ENCODE assay signal across 16 mouse cellular contexts in the genomic region with DNA sequence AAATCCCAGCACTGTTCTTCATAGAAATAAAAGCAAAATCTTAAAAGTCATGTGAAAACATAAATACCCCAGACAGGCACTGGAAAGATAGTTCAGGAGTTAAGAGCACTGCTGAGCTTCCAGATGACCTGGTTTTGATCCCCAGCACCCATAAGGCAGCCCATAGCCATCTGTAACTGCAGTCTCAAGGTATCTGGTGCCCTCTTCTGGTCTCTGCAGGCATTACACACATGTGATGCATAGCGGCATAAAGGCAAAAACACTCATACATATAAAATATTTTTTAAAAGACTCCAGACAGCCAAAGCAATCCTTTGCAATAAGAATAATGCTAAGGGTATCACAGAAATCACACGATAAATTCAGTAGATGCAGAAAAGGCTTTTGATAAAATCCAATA. TPM values are rescaled to one million over a fixed set of nuclear protein-coding genes. Genes with fewer than 3 reads are reported as not detected.
DNase-seq lines count a peak whose midpoint lies in the region; ATAC-seq and TF ChIP-seq lines count a peak whose summit lies in the region.
"Had no signal": no experiment of that assay in that cellular context is flagged by ENCODE, and none has a peak within 500 bp of the region (broad histone marks: within the 10 kb centered on the region; RNA-seq: fewer than 3 reads in every experiment).

No protein-coding gene starts in this region.

- TF ChIP-seq CTCF in forebrain, postnatal 0 days (IDR thresholded peaks at IDR 0.05; ENCODE audit: low read depth) = peak; percentile 34
- TF ChIP-seq CTCF in liver, embryonic 14.5 days (IDR thresholded peaks at IDR 0.05; ENCODE audit: low read depth) = peak; percentile 42

- H3K4me3 ChIP-seq in forebrain, postnatal 0 days (ENCODE audit: low read depth, low read length) = no peak overlapping the region
- no peak overlapping the region for H3K4me3 ChIP-seq in forebrain, embryonic 10.5 days
- no peak overlapping the region for H3K4me3 ChIP-seq in liver, embryonic 14.5 days (ENCODE audit: insufficient read depth in 1 of 2, low read depth in 2 of 2, low read length in 2 of 2)
- H3K4me3 ChIP-seq in ES-E14 (ENCODE audit: insufficient read depth in 1 of 2, low read depth in 1 of 2, low read length in 2 of 2, poor library complexity in 1 of 2, severe bottlenecking in 1 of 2) = no peak overlapping the region
- H3K4me3 ChIP-seq: heart, adult 2 months; hindbrain, embryonic 10.5 days; limb, embryonic 12.5 days; neural tube, embryonic 12.5 days had no signal

- H3K27ac ChIP-seq in forebrain, postnatal 0 days (ENCODE audit: low read depth, low read length) = no peak overlapping the region
- no peak overlapping the region for H3K27ac ChIP-seq in forebrain, embryonic 10.5 days
- no peak overlapping the region for H3K27ac ChIP-seq in liver, embryonic 14.5 days
- H3K27ac ChIP-seq in ES-E14 (ENCODE audit: insufficient read depth, low read depth, low read length, poor library complexity, severe bottlenecking) = no peak overlapping the region
- H3K27ac ChIP-seq: heart, adult 2 months; hindbrain, embryonic 10.5 days; limb, embryonic 12.5 days; neural tube, embryonic 12.5 days had no signal

- H3K36me3 ChIP-seq in forebrain, postnatal 0 days (ENCODE audit: insufficient read depth) = no peaks in the 10 kb centered on the region
- H3K36me3 ChIP-seq in forebrain, embryonic 10.5 days (replicated peaks) = no peaks in the 10 kb centered on the region
- no peaks in the 10 kb centered on the region for H3K36me3 ChIP-seq in liver, embryonic 14.5 days (replicated peaks; ENCODE audit: control insufficient read depth, insufficient read depth, low read depth)
- H3K36me3 ChIP-seq in ES-E14 (ENCODE audit: control insufficient read depth, insufficient read depth, low read length, poor library complexity, severe bottlenecking) = no peaks in the 10 kb centered on the region
- H3K36me3 ChIP-seq: hindbrain, embryonic 10.5 days; limb, embryonic 12.5 days; neural tube, embryonic 12.5 days had no signal

- ATAC-seq in forebrain, postnatal 0 days = no peak
- no peak for ATAC-seq in liver, embryonic 14.5 days (ENCODE audit: insufficient read depth)
- ATAC-seq: forebrain, embryonic 14.5 days had no signal

- no peak for DNase-seq in forebrain, postnatal 0 days
- no peak for DNase-seq in forebrain, embryonic 10.5 days (ENCODE audit: extremely low spot score, low spot score)
- no peak for DNase-seq in liver, embryonic 14.5 days (ENCODE audit: low read depth in 3 of 3, low spot score in 3 of 3)
- no peak for DNase-seq in liver
- DNase-seq in ES-E14 (ENCODE audit: low read depth, low spot score) = no peak
- peak; percentile 22 for DNase-seq in induced T-regulatory cell, adult 2 months (ENCODE audit: low read depth)
- no peak for DNase-seq in right cerebral cortex, adult 2 months (ENCODE audit: low spot score in 2 of 2)
- no peak for DNase-seq in layer of hippocampus, postnatal 14 days (ENCODE audit: low spot score in 2 of 2)
- DNase-seq: heart, adult 2 months; kidney, postnatal 14 days; layer of hippocampus, adult 9-11 months; right cerebral cortex, postnatal 25 days had no signal

- H3K4me1 ChIP-seq in forebrain, postnatal 0 days (ENCODE audit: insufficient read depth) = no peaks in the 10 kb centered on the region
- H3K4me1 ChIP-seq in forebrain, embryonic 10.5 days = no peaks in the 10 kb centered on the region
- H3K4me1 ChIP-seq in liver, embryonic 14.5 days (replicated peaks; ENCODE audit: control insufficient read depth in 2 of 2, insufficient read depth in 2 of 2, low read length in 1 of 2) = no peaks in the 10 kb centered on the region
- H3K4me1 ChIP-seq in ES-E14 (ENCODE audit: control insufficient read depth in 2 of 2, insufficient read depth in 2 of 2, low read length in 2 of 2, poor library complexity in 1 of 2) = no peaks in the 10 kb centered on the region
- H3K4me1 ChIP-seq: hindbrain, embryonic 10.5 days; limb, embryonic 12.5 days; neural tube, embryonic 12.5 days had no signal

- H3K27me3 ChIP-seq in forebrain, postnatal 0 days (ENCODE audit: insufficient read depth, low read length) = no peaks in the 10 kb centered on the region
- no peaks in the 10 kb centered on the region for H3K27me3 ChIP-seq in forebrain, embryonic 10.5 days (ENCODE audit: poor library complexity, severe bottlenecking)
- no peaks in the 10 kb centered on the region for H3K27me3 ChIP-seq in liver, embryonic 14.5 days (ENCODE audit: control insufficient read depth, insufficient read depth, low read length)
- H3K27me3 ChIP-seq: limb, embryonic 12.5 days; neural tube, embryonic 12.5 days had no signal

- H3K9ac ChIP-seq in forebrain, postnatal 0 days = no peak overlapping the region
- no peak overlapping the region for H3K9ac ChIP-seq in liver, embryonic 14.5 days (replicated peaks)
- H3K9ac ChIP-seq in ES-E14 (ENCODE audit: insufficient read depth, low read depth, low read length, poor library complexity, severe bottlenecking) = no peak overlapping the region
- H3K9ac ChIP-seq: limb, embryonic 12.5 days; neural tube, embryonic 12.5 days had no signal

- 97% methylated on average over 2 of the region's 2 CpGs for WGBS in forebrain, postnatal 0 days
- 95% methylated on average over 2 of the region's 2 CpGs for WGBS in forebrain, embryonic 10.5 days
- WGBS in liver, embryonic 14.5 days (ENCODE audit: insufficient replicate concordance) = 73% methylated on average over 2 of the region's 2 CpGs

- in situ Hi-C loops in ES-E14 (cut with MboI; ENCODE audit: low sequenced_read_pairs in 2 of 2, unreplicated experiment in 2 of 2) = no loop called here

- no peak for TF ChIP-seq EP300 in liver, embryonic 14.5 days (IDR thresholded peaks at IDR 0.05; ENCODE audit: low read depth)

- no peak overlapping the region for H3K4me2 ChIP-seq in forebrain, postnatal 0 days (ENCODE audit: low read depth)
- no peak overlapping the region for H3K4me2 ChIP-seq in liver, embryonic 14.5 days (ENCODE audit: low read depth)
- H3K4me2 ChIP-seq: limb, embryonic 12.5 days; neural tube, embryonic 12.5 days had no signal

- no peaks in the 10 kb centered on the region for H3K9me3 ChIP-seq in forebrain, postnatal 0 days (ENCODE audit: low read length)
- peaks cover 3% of the 10 kb centered on the region; the same call in 1 of the 2 replicates for H3K9me3 ChIP-seq in forebrain, embryonic 10.5 days
- H3K9me3 ChIP-seq in liver, embryonic 14.5 days (ENCODE audit: control insufficient read depth, low read length) = no peaks in the 10 kb centered on the region
- no peaks in the 10 kb centered on the region for H3K9me3 ChIP-seq in ES-E14 (ENCODE audit: control insufficient read depth, insufficient read depth, low read depth, low read length)
- H3K9me3 ChIP-seq: hindbrain, embryonic 10.5 days; limb, embryonic 12.5 days; neural tube, embryonic 12.5 days had no signal

TF ChIP-seq in ES-E14, 5 proteins besides CTCF, POLR2A, EP300 and RAD21:
- TF ChIP-seq ZC3H11A (IDR thresholded peaks at IDR 0.05; ENCODE audit: borderline replicate concordance, low read depth, low read length) (peak; percentile 82), MAFK (IDR thresholded peaks at IDR 0.05; ENCODE audit: insufficient read depth, low read depth, low read length) (no peak)
TF ChIP-seq in ES-E14: peak in this region for 1.

RNA-seq across cellular contexts. Expression of a gene that starts 37.3 kb away (rescaled TPM):
- 0.23 TPM in 1 of 2 replicates, not detected in the other for total RNA-seq in forebrain, postnatal 0 days (2014; rRNA removed)
- polyA plus RNA-seq in forebrain, postnatal 0 days (2015; fragmentation: Nextera tagmentation; extraction: Ambion mirVana) = 0.19 and 0.28 TPM in 2 replicates
- 0.31 and 0.33 TPM in 2 replicates for polyA plus RNA-seq in forebrain, embryonic 10.5 days (2016; fragmentation: Nextera tagmentation; extraction: Ambion mirVana)
- polyA plus RNA-seq in liver, embryonic 14.5 days (2012; rRNA removed) = 0.08 and 0.09 TPM in 2 replicates
- 0.13 and 0.27 TPM in 2 replicates for polyA plus RNA-seq in liver, embryonic 14.5 days (2014; fragmentation: Nextera tagmentation; extraction: Ambion mirVana)
- 0.63 and 0.98 TPM in 2 replicates for total RNA-seq in ES-E14 (2012; rRNA removed)
- under 1 TPM in 1 of 2 experiments, not detected in 1; 0.78 TPM for total RNA-seq in layer of hippocampus, postnatal 14 days (2021)

RNA-seq across cellular contexts. Expression of a gene that starts 37.3 kb away (rescaled TPM):
- 21.5 and 23.8 TPM in 2 replicates for total RNA-seq in forebrain, postnatal 0 days (2014; rRNA removed)
- 17.0 and 19.6 TPM in 2 replicates for polyA plus RNA-seq in forebrain, postnatal 0 days (2015; fragmentation: Nextera tagmentation; extraction: Ambion mirVana)
- polyA plus RNA-seq in forebrain, embryonic 10.5 days (2016; fragmentation: Nextera tagmentation; extraction: Ambion mirVana) = 36.9 and 38.7 TPM in 2 replicates
- 6.3 and 10.5 TPM in 2 replicates for polyA plus RNA-seq in liver, embryonic 14.5 days (2012; rRNA removed)
- polyA plus RNA-seq in liver, embryonic 14.5 days (2014; fragmentation: Nextera tagmentation; extraction: Ambion mirVana) = 15.1 and 15.5 TPM in 2 replicates
- total RNA-seq in ES-E14 (2012; rRNA removed) = 24.6 and 34.8 TPM in 2 replicates
- total RNA-seq in layer of hippocampus, postnatal 14 days (2021) = 10 to 100 TPM; 14.6 to 17.1 TPM

RNA-seq across cellular contexts. Expression of a gene that starts 54.0 kb away (rescaled TPM):
- total RNA-seq in forebrain, postnatal 0 days (2014; rRNA removed) = 41.2 and 53.6 TPM in 2 replicates
- polyA plus RNA-seq in forebrain, postnatal 0 days (2015; fragmentation: Nextera tagmentation; extraction: Ambion mirVana) = 13.4 and 18.3 TPM in 2 replicates
- polyA plus RNA-seq in forebrain, embryonic 10.5 days (2016; fragmentation: Nextera tagmentation; extraction: Ambion mirVana) = 50.3 and 51.4 TPM in 2 replicates
- 6.3 and 6.5 TPM in 2 replicates for polyA plus RNA-seq in liver, embryonic 14.5 days (2012; rRNA removed)
- polyA plus RNA-seq in liver, embryonic 14.5 days (2014; fragmentation: Nextera tagmentation; extraction: Ambion mirVana) = 8.3 and 10.3 TPM in 2 replicates
- total RNA-seq in ES-E14 (2012; rRNA removed) = 66.5 and 79.1 TPM in 2 replicates
- total RNA-seq in layer of hippocampus, postnatal 14 days (2021) = 10 to 100 TPM; 27.1 to 27.8 TPM
